In genomic region chr11:84053524-84054163, GRCm38 (mm10) we compare ENCODE assay signal across 10 mouse cellular contexts. TPM values are rescaled to one million over a fixed set of nuclear protein-coding genes. Genes with fewer than 3 reads are reported as not detected.
DNase-seq lines count a peak whose midpoint lies in the region; ATAC-seq and TF ChIP-seq lines count a peak whose summit lies in the region.
"Had no signal": no experiment of that assay in that cellular context is flagged by ENCODE, and none has a peak within 500 bp of the region (broad histone marks: within the 10 kb centered on the region; RNA-seq: fewer than 3 reads in every experiment).

No protein-coding gene starts in this region.

- no peak overlapping the region for H3K4me3 ChIP-seq in hindbrain, embryonic 10.5 days
- H3K4me3 ChIP-seq in hindbrain, embryonic 11.5 days (ENCODE audit: low read depth, low read length): no peak overlapping the region
- no peak overlapping the region for H3K4me3 ChIP-seq in stomach, postnatal 0 days (ENCODE audit: low read depth, low read length)
- H3K4me3 ChIP-seq: embryonic facial prominence, embryonic 13.5 days had no signal

- H3K4me2 ChIP-seq in hindbrain, embryonic 11.5 days (replicated peaks; ENCODE audit: low read depth, low read length): no peak overlapping the region
- H3K4me2 ChIP-seq in stomach, postnatal 0 days (replicated peaks; ENCODE audit: low read depth): no peak overlapping the region
- H3K4me2 ChIP-seq: embryonic facial prominence, embryonic 13.5 days had no signal

- no peaks in the 10 kb centered on the region for H3K36me3 ChIP-seq in hindbrain, embryonic 10.5 days
- no peaks in the 10 kb centered on the region for H3K36me3 ChIP-seq in hindbrain, embryonic 11.5 days (ENCODE audit: control insufficient read depth, insufficient read depth, low read length)
- H3K36me3 ChIP-seq in stomach, postnatal 0 days (ENCODE audit: control insufficient read depth, insufficient read depth, low read length): no peaks in the 10 kb centered on the region
- H3K36me3 ChIP-seq: G1E had no signal

- no peak for DNase-seq in hindbrain, embryonic 10.5 days (ENCODE audit: low spot score)
- no peak for DNase-seq in hindbrain, embryonic 11.5 days (ENCODE audit: low spot score)
- peak; percentile 79 for DNase-seq in adipocyte (ENCODE audit: low spot score)
- peak; percentile 96 for DNase-seq in cerebellum, postnatal 36 days
- DNase-seq in layer of hippocampus, postnatal 14 days (ENCODE audit: low spot score in 2 of 2): peak; percentile 81 to 85
- no peak for DNase-seq in stomach, postnatal 0 days (ENCODE audit: low spot score)
- no peak for DNase-seq in spleen, adult 18-20 months
- DNase-seq in frontal cortex, postnatal 25 days (ENCODE audit: low spot score in 2 of 2): no peak

- H3K4me1 ChIP-seq in hindbrain, embryonic 10.5 days (replicated peaks): peaks cover 31% of the 10 kb centered on the region
- no peaks in the 10 kb centered on the region for H3K4me1 ChIP-seq in hindbrain, embryonic 11.5 days (replicated peaks; ENCODE audit: control insufficient read depth, insufficient read depth, low read length)
- H3K4me1 ChIP-seq in stomach, postnatal 0 days (replicated peaks; ENCODE audit: control insufficient read depth, insufficient read depth): no peaks in the 10 kb centered on the region

- H3K9me3 ChIP-seq in hindbrain, embryonic 10.5 days: 0 out of 2 replicates have a peak, but pooled peaks cover 7% of the 10 kb centered on the region
- H3K9me3 ChIP-seq in hindbrain, embryonic 11.5 days (ENCODE audit: control insufficient read depth, low read length): no peaks in the 10 kb centered on the region
- H3K9me3 ChIP-seq in stomach, postnatal 0 days (ENCODE audit: control insufficient read depth, low read length): no peaks in the 10 kb centered on the region; the same call in 1 of the 2 replicates
- H3K9me3 ChIP-seq: embryonic facial prominence, embryonic 13.5 days; G1E had no signal

- no peak for TF ChIP-seq CTCF in stomach, postnatal 0 days (IDR thresholded peaks at IDR 0.05; ENCODE audit: low read depth)

- H3K9ac ChIP-seq in hindbrain, embryonic 11.5 days (ENCODE audit: low read depth, low read length): no peak overlapping the region
- no peak overlapping the region for H3K9ac ChIP-seq in stomach, postnatal 0 days (ENCODE audit: low read length)
- H3K9ac ChIP-seq: embryonic facial prominence, embryonic 13.5 days had no signal

- no peaks in the 10 kb centered on the region for H3K27me3 ChIP-seq in hindbrain, embryonic 10.5 days (ENCODE audit: insufficient read depth, poor library complexity, severe bottlenecking)
- H3K27me3 ChIP-seq in hindbrain, embryonic 11.5 days (ENCODE audit: control insufficient read depth, insufficient read depth, low read length): no peaks in the 10 kb centered on the region
- H3K27me3 ChIP-seq in stomach, postnatal 0 days (ENCODE audit: control insufficient read depth, insufficient read depth, low read length): no peaks in the 10 kb centered on the region
- H3K27me3 ChIP-seq: embryonic facial prominence, embryonic 13.5 days had no signal

- peak overlapping the region; percentile 64 for H3K27ac ChIP-seq in hindbrain, embryonic 10.5 days
- H3K27ac ChIP-seq in hindbrain, embryonic 11.5 days (ENCODE audit: low read depth, low read length): no peak overlapping the region
- peak overlapping the region; percentile 40 for H3K27ac ChIP-seq in stomach, postnatal 0 days (replicated peaks)
- H3K27ac ChIP-seq: embryonic facial prominence, embryonic 13.5 days had no signal

- TF ChIP-seq EP300 in stomach, postnatal 0 days (optimal IDR thresholded peaks at IDR 0.05): no peak

- WGBS in hindbrain, embryonic 10.5 days: 65% methylated on average over 10 of the region's 10 CpGs
- WGBS in hindbrain, embryonic 11.5 days: 64% methylated on average over 10 of the region's 10 CpGs
- 60% methylated on average over 10 of the region's 10 CpGs for WGBS in stomach, postnatal 0 days

- no peak for ATAC-seq in hindbrain, embryonic 11.5 days (ENCODE audit: low FRiP score)
- no peak for ATAC-seq in stomach, postnatal 0 days (ENCODE audit: low FRiP score, low TSS enrichment)

RNA-seq across cellular contexts. Expression of gene Dusp14, which starts 15.4 kb away (rescaled TPM):
- polyA plus RNA-seq in hindbrain, embryonic 10.5 days (2016; fragmentation: Nextera tagmentation; extraction: Ambion mirVana): 11.0 and 13.3 TPM in 2 replicates
- 13.7 and 14.8 TPM in 2 replicates for polyA plus RNA-seq in hindbrain, embryonic 11.5 days (2014; fragmentation: Nextera tagmentation; extraction: Ambion mirVana)
- 10 to 100 TPM; 22.5 to 22.9 TPM for total RNA-seq in layer of hippocampus, postnatal 14 days (2021)
- polyA plus RNA-seq in stomach, postnatal 0 days (2015; fragmentation: Nextera tagmentation; extraction: Ambion mirVana): 118 and 130 TPM in 2 replicates
- total RNA-seq: G1E had no signal
- polyA plus RNA-seq: G1E had no signal

Comparison
In these comparisons a context has a peak if more than half of its experiments do, and no peak if none do; other contexts are left out.
1. DNase-seq: peak in adipocyte (single experiment), cerebellum, postnatal 36 days (2 of 2) and layer of hippocampus, postnatal 14 days (2 of 2); none in hindbrain, embryonic 10.5 days (single experiment), hindbrain, embryonic 11.5 days (single experiment), stomach, postnatal 0 days (single experiment), spleen, adult 18-20 months (0 of 2) and frontal cortex, postnatal 25 days (0 of 2).